Mouse (Mus musculus): ENCODE measurements at regions not wholly inside any gene's neighbourhood (a gene's known extent, or its start where the extent isn't known, plus 50 kb on each side); places are given as distances from the start of the nearest gene placed in this dataset.

DNA sequence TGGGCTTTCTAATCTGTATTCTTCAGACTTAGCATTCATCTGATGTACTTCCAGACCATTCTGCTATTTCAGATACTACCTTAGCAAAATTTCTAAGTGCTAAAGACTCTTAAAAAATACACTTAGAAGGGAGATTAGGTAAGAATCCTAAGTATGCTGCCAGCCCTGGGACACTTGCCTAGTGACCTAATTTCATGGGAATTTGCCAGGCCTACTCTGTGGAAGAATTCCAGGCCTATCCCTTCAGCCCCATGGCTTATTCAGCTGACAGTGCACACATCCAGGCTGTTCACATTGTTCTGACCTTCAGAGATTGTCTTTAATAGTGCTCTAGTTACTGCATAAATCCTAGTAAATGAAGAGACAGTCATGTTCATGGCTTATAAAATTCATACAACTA lies 138.9 kb upstream of the Nrp1 start:
- no peak overlapping the region for H3K27ac ChIP-seq (ENCODE audit: low read depth, low read length)
- H3K27me3 ChIP-seq (ENCODE audit: control insufficient read depth, insufficient read depth, low read length), result no peaks in the 10 kb centered on the region
- no peaks in the 10 kb centered on the region for H3K36me3 ChIP-seq (ENCODE audit: control insufficient read depth, insufficient read depth, low read length)
- H3K4me1 ChIP-seq (ENCODE audit: control insufficient read depth, insufficient read depth, low read length), result 0 out of 2 replicates have a peak, but pooled peaks cover 3% of the 10 kb centered on the region
- ATAC-seq (ENCODE audit: low FRiP score, low TSS enrichment), result no peak
- H3K9me3 ChIP-seq (ENCODE audit: control insufficient read depth, low read length), result no peaks in the 10 kb centered on the region
- no peak overlapping the region for H3K9ac ChIP-seq (ENCODE audit: low read depth, low read length)
- no peak overlapping the region for H3K4me3 ChIP-seq (ENCODE audit: low read length)
- H3K4me2 ChIP-seq (replicated peaks; ENCODE audit: low read depth, low read length), result no peak overlapping the region

DNA sequence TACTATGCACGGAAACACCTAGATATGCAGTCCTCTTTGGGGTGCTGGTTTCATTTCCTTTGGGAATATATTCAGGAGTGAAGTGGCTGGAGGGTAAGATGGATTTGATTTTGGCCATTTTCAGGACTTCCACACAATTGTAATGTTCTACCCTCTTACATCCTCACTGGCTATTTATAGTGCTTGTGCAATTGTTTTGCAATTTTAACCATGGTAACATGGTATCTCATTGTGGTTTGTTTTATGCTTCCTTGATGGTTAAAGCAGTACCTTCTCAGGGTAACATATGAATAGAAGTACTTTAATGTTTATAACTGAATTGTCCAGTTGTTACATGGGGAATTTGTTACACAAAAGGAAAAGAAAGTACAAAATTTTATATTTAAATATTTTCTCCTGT lies 135.3 kb upstream of the Nrp1 start:
- H3K4me2 ChIP-seq (replicated peaks; ENCODE audit: low read depth, low read length), result no peak overlapping the region
- 0 out of 2 replicates have a peak, but pooled peaks cover 3% of the 10 kb centered on the region for H3K4me1 ChIP-seq (ENCODE audit: control insufficient read depth, insufficient read depth, low read length)
- no peaks in the 10 kb centered on the region for H3K36me3 ChIP-seq (ENCODE audit: control insufficient read depth, insufficient read depth, low read length)
- H3K27ac ChIP-seq (ENCODE audit: low read depth, low read length), result no peak overlapping the region
- WGBS, result 91% methylated on average over 1 of the region's 1 CpGs
- no peak for ATAC-seq (ENCODE audit: low FRiP score, low TSS enrichment)
- H3K9me3 ChIP-seq (ENCODE audit: control insufficient read depth, low read length), result no peaks in the 10 kb centered on the region
- H3K4me3 ChIP-seq (ENCODE audit: low read length), result no peak overlapping the region
- H3K27me3 ChIP-seq (ENCODE audit: control insufficient read depth, insufficient read depth, low read length), result no peaks in the 10 kb centered on the region
- H3K9ac ChIP-seq (ENCODE audit: low read depth, low read length), result no peak overlapping the region

DNA sequence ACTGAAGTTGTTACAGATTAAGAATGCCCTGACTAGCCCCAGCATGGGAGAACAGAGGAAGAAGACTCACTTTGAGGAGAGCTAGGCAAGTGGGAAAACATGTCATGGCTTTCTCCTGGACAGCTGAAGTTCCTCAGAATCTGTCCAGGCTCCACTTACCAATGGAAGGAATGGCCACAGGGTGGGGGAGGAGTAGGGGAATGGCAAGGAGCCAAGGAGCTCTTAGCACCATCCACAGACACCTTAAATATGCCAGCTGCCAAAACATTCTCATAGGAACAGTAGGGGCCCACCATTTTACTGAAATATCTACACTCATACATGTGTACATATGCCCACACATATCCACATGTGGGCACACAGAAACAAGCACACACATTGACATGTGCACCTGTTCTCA lies 134.9 kb upstream of the Nrp1 start:
- Histone ChIP-seq H3K4me1 (ENCODE audit: control insufficient read depth, insufficient read depth, low read length) (0 out of 2 replicates have a peak, but pooled peaks cover 3% of the 10 kb centered on the region), H3K9me3 (ENCODE audit: control insufficient read depth, low read length) (no peaks in the 10 kb centered on the region), H3K27ac (ENCODE audit: low read depth, low read length) (no peak overlapping the region), H3K4me2 (replicated peaks; ENCODE audit: low read depth, low read length) (no peak overlapping the region), H3K9ac (ENCODE audit: low read depth, low read length) (no peak overlapping the region), H3K4me3 (ENCODE audit: low read length) (no peak overlapping the region), H3K36me3 (ENCODE audit: control insufficient read depth, insufficient read depth, low read length) (no peaks in the 10 kb centered on the region), H3K27me3 (ENCODE audit: control insufficient read depth, insufficient read depth, low read length) (no peaks in the 10 kb centered on the region)
- ATAC-seq (ENCODE audit: low FRiP score, low TSS enrichment), result no peak

DNA sequence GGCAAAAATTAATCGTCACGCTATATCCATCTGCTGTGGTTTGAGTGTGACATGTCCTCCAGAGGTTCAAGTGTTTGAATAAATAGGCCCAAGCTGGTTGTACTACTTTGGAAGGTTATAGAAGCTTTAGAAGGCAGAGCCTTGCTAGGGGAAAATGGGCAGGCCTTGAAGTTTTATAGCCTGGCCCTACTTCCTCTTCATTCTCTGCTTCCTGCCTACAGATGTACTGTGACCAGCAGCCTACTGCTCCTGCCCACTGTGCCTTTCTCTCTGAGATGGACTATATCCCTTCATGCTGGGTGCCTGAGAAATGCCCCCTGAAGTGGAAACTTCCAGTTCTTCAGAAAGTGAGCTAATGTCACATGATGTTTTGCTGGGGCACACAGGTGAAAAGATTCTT lies 133.3 kb upstream of the Nrp1 start:
- Histone ChIP-seq H3K27me3 (ENCODE audit: control insufficient read depth, insufficient read depth, low read length) (no peaks in the 10 kb centered on the region), H3K4me1 (ENCODE audit: control insufficient read depth, insufficient read depth, low read length) (0 out of 2 replicates have a peak, but pooled peaks cover 3% of the 10 kb centered on the region), H3K4me3 (ENCODE audit: low read length) (no peak overlapping the region), H3K4me2 (replicated peaks; ENCODE audit: low read depth, low read length) (no peak overlapping the region), H3K36me3 (ENCODE audit: control insufficient read depth, insufficient read depth, low read length) (no peaks in the 10 kb centered on the region), H3K27ac (ENCODE audit: low read depth, low read length) (no peak overlapping the region), H3K9me3 (ENCODE audit: control insufficient read depth, low read length) (no peaks in the 10 kb centered on the region), H3K9ac (ENCODE audit: low read depth, low read length) (no peak overlapping the region)
- 97% methylated on average over 2 of the region's 2 CpGs for WGBS
- no peak for ATAC-seq (ENCODE audit: low FRiP score, low TSS enrichment)

DNA sequence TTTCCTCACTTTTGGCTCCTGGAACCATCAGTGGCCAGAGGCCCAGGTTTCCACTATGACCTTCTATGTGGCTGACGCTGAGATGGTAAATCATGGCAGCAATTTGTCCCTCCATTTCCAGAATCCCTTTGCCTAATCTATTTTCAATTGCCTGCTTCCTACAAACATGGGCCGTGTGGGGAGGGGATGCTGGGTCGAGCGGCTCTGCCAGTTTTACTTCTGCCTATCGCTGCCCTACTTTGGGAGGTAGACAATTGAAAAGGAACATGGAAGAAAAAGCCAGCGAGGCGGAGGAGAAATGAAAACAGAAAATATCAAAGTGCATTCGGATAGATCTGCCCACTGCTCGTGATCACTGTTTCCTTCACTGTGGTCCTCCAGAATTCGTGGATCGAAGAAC lies 123.3 kb upstream of the Nrp1 start:
- WGBS, result 50% methylated on average over 11 of the region's 11 CpGs
- no peak for ATAC-seq (ENCODE audit: low FRiP score, low TSS enrichment)
- Histone ChIP-seq H3K27me3 (ENCODE audit: control insufficient read depth, insufficient read depth, low read length) (no peaks in the 10 kb centered on the region), H3K4me1 (ENCODE audit: control insufficient read depth, insufficient read depth, low read length) (peaks cover 4% of the 10 kb centered on the region; the same call in 1 of the 2 replicates), H3K4me2 (replicated peaks; ENCODE audit: low read depth, low read length) (no peak overlapping the region), H3K36me3 (ENCODE audit: control insufficient read depth, insufficient read depth, low read length) (no peaks in the 10 kb centered on the region), H3K9ac (ENCODE audit: low read depth, low read length) (no peak overlapping the region), H3K9me3 (ENCODE audit: control insufficient read depth, low read length) (no peaks in the 10 kb centered on the region), H3K27ac (ENCODE audit: low read depth, low read length) (no peak overlapping the region), H3K4me3 (ENCODE audit: low read length) (no peak overlapping the region)

DNA sequence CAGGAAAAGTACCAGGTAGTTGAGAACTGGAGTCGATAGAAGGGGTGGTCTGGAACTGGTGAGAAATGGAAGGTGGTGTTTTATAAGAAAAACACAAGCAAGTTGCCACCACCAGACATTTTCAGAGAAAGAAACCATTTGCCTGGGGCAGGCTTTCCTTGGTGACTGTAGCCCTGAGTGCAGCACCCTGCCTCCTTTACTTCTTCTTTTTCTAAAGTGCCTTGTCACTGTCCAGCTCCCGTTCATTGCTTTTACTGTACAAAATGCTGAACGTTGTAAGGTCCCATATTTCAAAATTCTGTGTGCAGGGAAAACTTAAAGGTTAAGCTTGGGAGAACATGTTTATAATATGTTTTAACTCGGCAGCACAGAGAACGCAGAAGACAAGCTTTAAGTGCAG lies 122.9 kb upstream of the Nrp1 start:
- H3K27me3 ChIP-seq (ENCODE audit: control insufficient read depth, insufficient read depth, low read length), result no peaks in the 10 kb centered on the region
- peaks cover 4% of the 10 kb centered on the region; the same call in 1 of the 2 replicates for H3K4me1 ChIP-seq (ENCODE audit: control insufficient read depth, insufficient read depth, low read length)
- H3K9ac ChIP-seq (ENCODE audit: low read depth, low read length), result no peak overlapping the region
- no peak overlapping the region for H3K4me2 ChIP-seq (replicated peaks; ENCODE audit: low read depth, low read length)
- no peaks in the 10 kb centered on the region for H3K9me3 ChIP-seq (ENCODE audit: control insufficient read depth, low read length)
- no peak overlapping the region for H3K27ac ChIP-seq (ENCODE audit: low read depth, low read length)
- WGBS, result 51% methylated on average over 5 of the region's 5 CpGs
- no peak for ATAC-seq (ENCODE audit: low FRiP score, low TSS enrichment)
- no peaks in the 10 kb centered on the region for H3K36me3 ChIP-seq (ENCODE audit: control insufficient read depth, insufficient read depth, low read length)
- H3K4me3 ChIP-seq (ENCODE audit: low read length), result no peak overlapping the region

DNA sequence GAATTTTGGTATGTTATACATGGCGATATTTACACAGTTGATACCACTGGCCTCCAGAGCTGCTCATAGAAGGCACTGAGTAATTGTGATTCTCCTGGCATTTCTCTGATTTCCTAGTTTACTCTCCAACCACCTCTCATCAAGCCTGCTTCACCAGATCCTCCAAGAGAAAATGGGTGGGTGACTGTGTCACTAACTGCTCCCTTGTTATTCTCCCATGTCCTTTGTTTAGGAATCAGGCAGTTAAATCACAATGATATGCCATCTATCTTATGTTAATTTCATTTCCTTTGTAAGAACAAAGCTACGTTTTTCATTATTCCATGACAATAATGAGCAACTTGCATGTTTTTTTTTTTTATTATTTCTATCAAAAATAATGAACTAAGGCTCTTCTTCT lies 122.3 kb upstream of the Nrp1 start:
- 86% methylated on average over 2 of the region's 2 CpGs for WGBS
- no peaks in the 10 kb centered on the region for H3K27me3 ChIP-seq (ENCODE audit: control insufficient read depth, insufficient read depth, low read length)
- H3K36me3 ChIP-seq (ENCODE audit: control insufficient read depth, insufficient read depth, low read length), result no peaks in the 10 kb centered on the region
- no peak overlapping the region for H3K9ac ChIP-seq (ENCODE audit: low read depth, low read length)
- peaks cover 4% of the 10 kb centered on the region; the same call in 1 of the 2 replicates for H3K4me1 ChIP-seq (ENCODE audit: control insufficient read depth, insufficient read depth, low read length)
- H3K27ac ChIP-seq (ENCODE audit: low read depth, low read length), result no peak overlapping the region
- no peaks in the 10 kb centered on the region for H3K9me3 ChIP-seq (ENCODE audit: control insufficient read depth, low read length)
- H3K4me3 ChIP-seq (ENCODE audit: low read length), result no peak overlapping the region
- H3K4me2 ChIP-seq (replicated peaks; ENCODE audit: low read depth, low read length), result no peak overlapping the region
- ATAC-seq (ENCODE audit: low FRiP score, low TSS enrichment), result no peak

DNA sequence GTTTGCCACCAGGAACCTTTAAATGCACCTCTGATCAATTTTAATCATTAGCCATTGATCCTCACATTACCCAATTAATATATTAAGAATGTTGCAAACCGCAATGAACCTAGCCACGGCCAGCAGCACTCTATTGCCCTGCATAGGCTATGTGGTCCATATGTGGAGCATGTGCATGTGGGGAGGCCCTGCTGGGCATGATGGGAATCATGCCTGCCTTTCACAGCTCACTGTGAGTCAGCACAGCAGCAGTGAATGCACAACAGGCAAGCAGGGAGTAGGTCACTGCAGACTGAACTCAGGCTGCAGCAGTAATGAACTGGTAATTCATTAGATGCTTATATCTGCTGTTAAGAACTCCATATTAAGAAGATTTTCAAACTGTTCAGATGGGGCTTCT lies 119.5 kb upstream of the Nrp1 start:
- H3K36me3 ChIP-seq (ENCODE audit: control insufficient read depth, insufficient read depth, low read length), result no peaks in the 10 kb centered on the region
- 92% methylated on average over 2 of the region's 2 CpGs for WGBS
- H3K4me1 ChIP-seq (ENCODE audit: control insufficient read depth, insufficient read depth, low read length), result peaks cover 4% of the 10 kb centered on the region; the same call in 1 of the 2 replicates
- H3K27me3 ChIP-seq (ENCODE audit: control insufficient read depth, insufficient read depth, low read length), result no peaks in the 10 kb centered on the region
- no peak for ATAC-seq (ENCODE audit: low FRiP score, low TSS enrichment)
- H3K4me3 ChIP-seq (ENCODE audit: low read length), result no peak overlapping the region
- H3K4me2 ChIP-seq (replicated peaks; ENCODE audit: low read depth, low read length), result no peak overlapping the region
- H3K9me3 ChIP-seq (ENCODE audit: control insufficient read depth, low read length), result no peaks in the 10 kb centered on the region
- no peak overlapping the region for H3K27ac ChIP-seq (ENCODE audit: low read depth, low read length)
- H3K9ac ChIP-seq (ENCODE audit: low read depth, low read length), result no peak overlapping the region

DNA sequence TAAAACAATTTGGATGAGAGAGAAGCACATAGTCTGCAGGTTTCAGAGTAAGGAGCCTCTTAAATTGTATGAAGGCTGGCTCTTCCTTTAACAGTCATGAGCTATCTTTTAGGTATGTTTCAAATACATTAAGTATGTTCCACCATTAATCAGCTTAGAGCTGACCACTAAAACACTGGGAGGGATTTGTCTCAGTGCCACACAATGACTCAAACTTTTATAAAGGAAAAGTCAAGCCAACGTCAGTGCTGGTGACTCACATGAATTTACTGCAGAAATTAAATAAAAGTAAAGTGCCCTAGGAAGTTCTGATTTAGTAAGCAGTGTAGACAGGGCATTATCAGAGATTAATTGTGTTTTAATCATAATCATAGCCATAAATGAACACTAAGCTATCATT lies 118.6 kb upstream of the Nrp1 start:
- no peak overlapping the region for H3K27ac ChIP-seq (ENCODE audit: low read depth, low read length)
- H3K36me3 ChIP-seq (ENCODE audit: control insufficient read depth, insufficient read depth, low read length), result no peaks in the 10 kb centered on the region
- ATAC-seq (ENCODE audit: low FRiP score, low TSS enrichment), result no peak
- no peaks in the 10 kb centered on the region for H3K27me3 ChIP-seq (ENCODE audit: control insufficient read depth, insufficient read depth, low read length)
- peaks cover 2% of the 10 kb centered on the region; the same call in 1 of the 2 replicates for H3K4me1 ChIP-seq (ENCODE audit: control insufficient read depth, insufficient read depth, low read length)
- H3K4me2 ChIP-seq (replicated peaks; ENCODE audit: low read depth, low read length), result no peak overlapping the region
- H3K4me3 ChIP-seq (ENCODE audit: low read length), result no peak overlapping the region
- WGBS, result 48% methylated on average over 1 of the region's 1 CpGs
- no peaks in the 10 kb centered on the region for H3K9me3 ChIP-seq (ENCODE audit: control insufficient read depth, low read length)
- no peak overlapping the region for H3K9ac ChIP-seq (ENCODE audit: low read depth, low read length)

DNA sequence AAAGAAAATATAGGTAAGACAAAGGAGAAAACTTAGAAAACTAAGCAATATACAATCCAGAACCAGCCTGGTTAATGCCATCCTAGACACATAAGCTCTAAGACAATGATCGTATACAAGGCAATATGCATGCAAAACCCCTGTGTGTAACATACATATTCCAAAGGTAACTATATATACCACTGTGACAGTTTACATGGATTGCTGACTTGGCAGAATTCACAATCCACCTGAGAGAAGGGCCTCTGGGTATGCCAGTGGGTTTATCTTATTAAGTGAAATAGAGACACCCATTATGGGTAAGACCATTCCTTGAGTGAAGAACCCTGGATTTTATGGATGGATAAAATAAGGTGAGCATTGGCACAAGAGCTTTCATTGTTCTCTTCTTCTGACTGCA lies 117.2 kb upstream of the Nrp1 start:
- no peaks in the 10 kb centered on the region for H3K4me1 ChIP-seq (ENCODE audit: control insufficient read depth, insufficient read depth, low read length)
- H3K9me3 ChIP-seq (ENCODE audit: control insufficient read depth, low read length), result no peaks in the 10 kb centered on the region
- no peak overlapping the region for H3K9ac ChIP-seq (ENCODE audit: low read depth, low read length)
- H3K27ac ChIP-seq (ENCODE audit: low read depth, low read length), result no peak overlapping the region
- ATAC-seq (ENCODE audit: low FRiP score, low TSS enrichment), result no peak
- H3K36me3 ChIP-seq (ENCODE audit: control insufficient read depth, insufficient read depth, low read length), result no peaks in the 10 kb centered on the region
- no peaks in the 10 kb centered on the region for H3K27me3 ChIP-seq (ENCODE audit: control insufficient read depth, insufficient read depth, low read length)
- WGBS, result 94% methylated on average over 1 of the region's 1 CpGs
- H3K4me3 ChIP-seq (ENCODE audit: low read length), result no peak overlapping the region
- no peak overlapping the region for H3K4me2 ChIP-seq (replicated peaks; ENCODE audit: low read depth, low read length)
